Mouse (Mus musculus): Measurements from ENCODE around the gene 1700025G04Rik.

GRCm38 (mm10) chr1:151878411-151878810 lies 211.5 kb downstream of the 1700025G04Rik start:
- TF ChIP-seq CTCF (IDR thresholded peaks at IDR 0.05; ENCODE audit: low read depth) (no peak), EP300 (IDR thresholded peaks at IDR 0.05; ENCODE audit: low read depth) (no peak)
